Mouse (Mus musculus) G1E (cell line): ENCODE data around the gene Rere.

Experiments
- CTCF ChIP-seq: IDR thresholded peaks from 2 replicates; pipeline ENCODE4 v1.5.1; 2012; ENCODE audit warnings: low read depth, low read length, inconsistent platforms, mixed read lengths
- GATA1 ChIP-seq: IDR thresholded peaks from 2 replicates; pipeline ENCODE4 v1.6.1; 2012; ENCODE audit warnings: borderline replicate concordance, low read length, inconsistent platforms, mixed read lengths
- POLR2AphosphoS5 ChIP-seq: IDR thresholded peaks from 2 replicates; pipeline ENCODE4 v1.6.1; 2012; ENCODE audit warnings: low read depth, low read length, inconsistent platforms; ENCODE audit not compliant: insufficient replicate concordance
- TAL1 ChIP-seq: conservative IDR thresholded peaks from 2 replicates; pipeline ENCODE4 v1.6.1; 2012; ENCODE audit warnings: low read depth, low read length, inconsistent platforms, mixed read lengths

GRCm38 (mm10) chr4:150374651-150375447 is 93.4 kb downstream of the Rere start:
- TF ChIP-seq POLR2AphosphoS5 (no peak), CTCF (no peak), GATA1 (no peak), TAL1 (no peak)
